Mouse (Mus musculus): ENCODE results near the gene Ppat. TPM values are rescaled to one million over a fixed set of nuclear protein-coding genes. Genes with fewer than 3 reads are reported as not detected.
"Not testable (repeated sequence)": the region's sequence is repeated elsewhere in the genome, so short reads cannot be mapped to it uniquely, and the experiment has no call there.

Gene Ppat
- polyA plus RNA-seq, 1 experiment from 2014 or later = 46.1 TPM

GRCm38 (mm10) chr5:76941975-76942374 is 9.4 kb downstream of the Ppat start:
- WGBS = 92% methylated on average over 4 of the region's 4 CpGs
- no peak overlapping the region for H3K27ac ChIP-seq (ENCODE audit: low read depth, low read length)

GRCm38 (mm10) chr5:76939717-76940116 is 11.7 kb downstream of the Ppat start:
- Histone ChIP-seq H3K27ac (ENCODE audit: low read depth, low read length) (no peak overlapping the region), H3K36me3 (ENCODE audit: control insufficient read depth, insufficient read depth, low read length) (peaks cover 9% of the 10 kb centered on the region; the same call in 1 of the 2 replicates), H3K9me3 (ENCODE audit: control insufficient read depth, low read length) (peaks cover 5% of the 10 kb centered on the region; the same call in 1 of the 2 replicates), H3K27me3 (ENCODE audit: control insufficient read depth, insufficient read depth, low read length) (no peaks in the 10 kb centered on the region), H3K4me1 (replicated peaks; ENCODE audit: control insufficient read depth, insufficient read depth, low read length) (no peaks in the 10 kb centered on the region), H3K9ac (ENCODE audit: low read length) (no peak overlapping the region), H3K4me2 (ENCODE audit: low read depth, low read length, severe bottlenecking) (no peak overlapping the region), H3K4me3 (ENCODE audit: low read depth, low read length) (no peak overlapping the region)
- ATAC-seq (replicated peaks; ENCODE audit: low FRiP score) (no peak), DNase-seq (ENCODE audit: low spot score) (no peak)
- 97% methylated on average over 8 of the region's 8 CpGs for WGBS

More at GRCm38 (mm10) chr5:76941975-76942374, 9.4 kb downstream of the Ppat start:
- ATAC-seq (replicated peaks; ENCODE audit: low FRiP score) (no peak), DNase-seq (ENCODE audit: low spot score) (no peak)
- H3K4me1 ChIP-seq (replicated peaks; ENCODE audit: control insufficient read depth, insufficient read depth, low read length) = no peaks in the 10 kb centered on the region
- H3K9me3 ChIP-seq (ENCODE audit: control insufficient read depth, low read length) = peaks cover 5% of the 10 kb centered on the region; the same call in 1 of the 2 replicates
- peaks cover 9% of the 10 kb centered on the region; the same call in 1 of the 2 replicates for H3K36me3 ChIP-seq (ENCODE audit: control insufficient read depth, insufficient read depth, low read length)
- no peak overlapping the region for H3K9ac ChIP-seq (ENCODE audit: low read length)
- H3K27me3 ChIP-seq (ENCODE audit: control insufficient read depth, insufficient read depth, low read length) = no peaks in the 10 kb centered on the region
- H3K4me3 ChIP-seq (ENCODE audit: low read depth, low read length) = no peak overlapping the region
- H3K4me2 ChIP-seq (ENCODE audit: low read depth, low read length, severe bottlenecking) = no peak overlapping the region

GRCm38 (mm10) chr5:76929180-76929877 is 22.0 kb downstream of the Ppat start:
- Histone ChIP-seq H3K9ac (ENCODE audit: low read length) (no peak overlapping the region), H3K36me3 (ENCODE audit: control insufficient read depth, insufficient read depth, low read length) (peaks cover 19% of the 10 kb centered on the region), H3K4me1 (replicated peaks; ENCODE audit: control insufficient read depth, insufficient read depth, low read length) (no peaks in the 10 kb centered on the region), H3K27me3 (ENCODE audit: control insufficient read depth, insufficient read depth, low read length) (no peaks in the 10 kb centered on the region), H3K27ac (ENCODE audit: low read depth, low read length) (no peak overlapping the region), H3K4me2 (ENCODE audit: low read depth, low read length, severe bottlenecking) (no peak overlapping the region), H3K9me3 (ENCODE audit: control insufficient read depth, low read length) (peaks cover 4% of the 10 kb centered on the region; the same call in 1 of the 2 replicates), H3K4me3 (ENCODE audit: low read depth, low read length) (no peak overlapping the region)
- ATAC-seq (replicated peaks; ENCODE audit: low FRiP score) = no peak
- WGBS = 87% methylated on average over 7 of the region's 7 CpGs
- no peak for DNase-seq (ENCODE audit: low spot score)

GRCm38 (mm10) chr5:76928124-76928832 is 23.1 kb downstream of the Ppat start:
- Histone ChIP-seq H3K9me3 (ENCODE audit: control insufficient read depth, low read length) (peaks cover 4% of the 10 kb centered on the region; the same call in 1 of the 2 replicates), H3K36me3 (ENCODE audit: control insufficient read depth, insufficient read depth, low read length) (peaks cover 19% of the 10 kb centered on the region), H3K27ac (ENCODE audit: low read depth, low read length) (no peak overlapping the region), H3K4me3 (ENCODE audit: low read depth, low read length) (no peak overlapping the region), H3K4me2 (ENCODE audit: low read depth, low read length, severe bottlenecking) (no peak overlapping the region), H3K4me1 (replicated peaks; ENCODE audit: control insufficient read depth, insufficient read depth, low read length) (no peaks in the 10 kb centered on the region), H3K27me3 (ENCODE audit: control insufficient read depth, insufficient read depth, low read length) (no peaks in the 10 kb centered on the region), H3K9ac (ENCODE audit: low read length) (no peak overlapping the region)
- DNase-seq (ENCODE audit: low spot score) (no peak), ATAC-seq (replicated peaks; ENCODE audit: low FRiP score) (no peak)
- WGBS = 84% methylated on average over 16 of the region's 16 CpGs

DNA sequence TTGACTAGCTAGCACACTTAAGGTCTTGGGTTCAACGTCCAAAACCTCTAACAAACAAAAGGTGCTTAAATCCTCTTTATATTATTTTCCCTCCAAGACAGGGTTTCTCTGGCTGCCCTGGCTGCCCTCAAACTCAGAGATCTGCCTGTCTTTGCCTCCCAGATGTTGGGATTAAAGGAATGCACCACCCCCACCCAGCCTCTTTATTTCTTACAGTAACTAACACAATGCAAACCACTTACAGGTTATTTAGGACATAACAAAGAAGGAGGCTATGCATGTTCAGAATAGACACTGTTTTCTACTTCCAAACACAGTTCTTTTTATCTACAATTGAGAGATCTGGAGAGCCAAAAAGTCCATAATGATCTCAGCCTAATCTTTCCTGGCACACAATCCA is 27.1 kb downstream of the Ppat start:
- Histone ChIP-seq H3K36me3 (ENCODE audit: control insufficient read depth, insufficient read depth, low read length) (peaks cover 19% of the 10 kb centered on the region), H3K9ac (ENCODE audit: low read length) (no peak overlapping the region), H3K27me3 (ENCODE audit: control insufficient read depth, insufficient read depth, low read length) (no peaks in the 10 kb centered on the region), H3K4me3 (ENCODE audit: low read depth, low read length) (no peak overlapping the region), H3K9me3 (ENCODE audit: control insufficient read depth, low read length) (peaks cover 4% of the 10 kb centered on the region; the same call in 1 of the 2 replicates), H3K4me2 (ENCODE audit: low read depth, low read length, severe bottlenecking) (no peak overlapping the region), H3K4me1 (replicated peaks; ENCODE audit: control insufficient read depth, insufficient read depth, low read length) (no peaks in the 10 kb centered on the region), H3K27ac (ENCODE audit: low read depth, low read length) (no peak overlapping the region)
- ATAC-seq (replicated peaks; ENCODE audit: low FRiP score) = no peak
- WGBS = 82% methylated on average over 1 of the region's 1 CpGs
- no peak for DNase-seq (ENCODE audit: low spot score)

DNA sequence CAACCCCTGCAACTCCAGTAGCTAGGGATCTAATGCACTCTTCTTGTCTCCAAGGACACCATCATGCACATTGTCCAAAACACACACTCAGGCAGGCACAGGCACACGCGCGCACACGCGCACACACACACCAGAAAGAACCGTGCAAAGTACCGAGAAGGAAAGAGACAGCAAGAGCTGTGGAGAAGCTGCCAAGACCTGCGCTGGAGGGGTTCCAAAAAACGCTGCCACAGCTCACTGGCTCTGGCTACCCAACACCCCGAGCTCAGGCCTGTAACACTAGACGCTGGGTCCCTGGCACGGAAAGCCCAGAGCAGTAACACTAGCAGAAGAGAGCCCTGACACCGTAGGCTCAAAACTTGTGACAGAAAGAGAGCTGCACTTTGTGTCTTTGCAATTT is 27.9 kb downstream of the Ppat start:
- WGBS = 96% methylated on average over 13 of the region's 13 CpGs
- no peak for DNase-seq (ENCODE audit: low spot score)
- Histone ChIP-seq H3K36me3 (ENCODE audit: control insufficient read depth, insufficient read depth, low read length) (peaks cover 19% of the 10 kb centered on the region), H3K4me3 (ENCODE audit: low read depth, low read length) (no peak overlapping the region), H3K27ac (ENCODE audit: low read depth, low read length) (no peak overlapping the region), H3K27me3 (ENCODE audit: control insufficient read depth, insufficient read depth, low read length) (no peaks in the 10 kb centered on the region), H3K4me1 (replicated peaks; ENCODE audit: control insufficient read depth, insufficient read depth, low read length) (no peaks in the 10 kb centered on the region), H3K4me2 (ENCODE audit: low read depth, low read length, severe bottlenecking) (no peak overlapping the region), H3K9me3 (ENCODE audit: control insufficient read depth, low read length) (peaks cover 4% of the 10 kb centered on the region; the same call in 1 of the 2 replicates), H3K9ac (ENCODE audit: low read length) (no peak overlapping the region)
- no peak for ATAC-seq (replicated peaks; ENCODE audit: low FRiP score)

DNA sequence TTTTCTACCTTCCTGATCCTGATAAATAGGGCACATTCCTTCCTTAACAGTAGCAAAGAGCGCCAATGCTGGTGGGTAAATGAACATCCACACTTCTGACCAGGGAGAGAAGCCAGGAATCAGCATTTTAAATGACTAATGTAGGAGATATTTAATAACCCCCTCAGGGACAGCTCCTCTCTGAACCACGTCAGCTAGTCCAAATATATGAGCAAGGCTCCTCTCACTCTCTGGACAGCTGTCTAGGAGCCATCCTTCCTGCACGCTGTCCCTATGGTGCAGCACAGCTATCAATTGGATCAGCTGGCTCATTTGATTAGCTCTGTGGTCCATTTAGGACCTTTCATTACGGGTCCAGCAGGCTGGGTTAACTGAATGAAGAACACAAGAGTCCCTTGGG is 28.5 kb downstream of the Ppat start:
- Histone ChIP-seq H3K9me3 (ENCODE audit: control insufficient read depth, low read length) (peaks cover 4% of the 10 kb centered on the region; the same call in 1 of the 2 replicates), H3K27me3 (ENCODE audit: control insufficient read depth, insufficient read depth, low read length) (no peaks in the 10 kb centered on the region), H3K36me3 (ENCODE audit: control insufficient read depth, insufficient read depth, low read length) (peaks cover 19% of the 10 kb centered on the region), H3K9ac (ENCODE audit: low read length) (no peak overlapping the region), H3K27ac (ENCODE audit: low read depth, low read length) (no peak overlapping the region), H3K4me1 (replicated peaks; ENCODE audit: control insufficient read depth, insufficient read depth, low read length) (no peaks in the 10 kb centered on the region), H3K4me3 (ENCODE audit: low read depth, low read length) (no peak overlapping the region), H3K4me2 (ENCODE audit: low read depth, low read length, severe bottlenecking) (no peak overlapping the region)
- ATAC-seq (replicated peaks; ENCODE audit: low FRiP score) = no peak
- DNase-seq (ENCODE audit: low spot score) = no peak
- WGBS = 92% methylated on average over 4 of the region's 4 CpGs

GRCm38 (mm10) chr5:76912522-76912921 is 38.9 kb downstream of the Ppat start:
- not testable (repeated sequence) for H3K4me1 ChIP-seq (replicated peaks; ENCODE audit: control insufficient read depth, insufficient read depth, low read length); H3K36me3 ChIP-seq (ENCODE audit: control insufficient read depth, insufficient read depth, low read length); DNase-seq (ENCODE audit: low spot score); H3K27me3 ChIP-seq (ENCODE audit: control insufficient read depth, insufficient read depth, low read length); H3K27ac ChIP-seq (ENCODE audit: low read depth, low read length); H3K4me3 ChIP-seq (ENCODE audit: low read depth, low read length); ATAC-seq (replicated peaks; ENCODE audit: low FRiP score); H3K9me3 ChIP-seq (ENCODE audit: control insufficient read depth, low read length); H3K4me2 ChIP-seq (ENCODE audit: low read depth, low read length, severe bottlenecking); H3K9ac ChIP-seq (ENCODE audit: low read length)
- WGBS = 95% methylated on average over 5 of the region's 5 CpGs

All from forebrain, embryonic 11.5 days (tissue).